Mouse (Mus musculus) megakaryocyte progenitor cell, adult 5-6 weeks (primary cell): ENCODE results near the gene Rbbp7. TPM values are rescaled to one million over a fixed set of nuclear protein-coding genes. Genes with fewer than 3 reads are reported as not detected.

Experiments used
- ATAC-seq: replicated peaks from 2 replicates; pipeline ENCODE4 v1.8.0; 2016; ENCODE audit warnings: mild to moderate bottlenecking, moderate TSS enrichment, inconsistent platforms; ENCODE audit not compliant: poor library complexity
- total RNA-seq, 2 experiments: library from RNA; stranded (forward) in 1 of 2; stranded (reverse) in 1 of 2; fragments of 157-497, 149-512 nt in 1 of 2; fragments of 200-1000 nt in 1 of 2; gene quantifications; 2 replicates each; pipeline versions ENCODE4 v1.2.3 to v1.2.4; 2015 to 2017

The Rbbp7 gene
- total RNA-seq, 2 experiments from 2014 or later, result 267 to 385 TPM

- peak; percentile 84 for ATAC-seq
These were observed 40.2 kb downstream of the Rbbp7 start for GRCm38 (mm10) chrX:162800371-162800770.

GRCm38 (mm10) chrX:162828016-162828415, 67.8 kb downstream of the Rbbp7 start:
- peak; percentile 18; the same call in 1 of the 2 replicates for ATAC-seq

Other genes starting within 250 kb of the Rbbp7 start
- gene Reps2, start 116.8 kb upstream of the Rbbp7 start, total RNA-seq (2015), result 2.0 and 2.5 TPM in 2 replicates
- 0.71 and 1.3 TPM in 2 replicates for gene Reps2, start 116.8 kb upstream of the Rbbp7 start, total RNA-seq (2017)
- gene Txlng, start 69.1 kb downstream of the Rbbp7 start, total RNA-seq (2015), result 23.1 and 30.1 TPM in 2 replicates
- gene Txlng, start 69.1 kb downstream of the Rbbp7 start, total RNA-seq (2017), result 35.8 and 51.6 TPM in 2 replicates
- 24.1 and 28.3 TPM in 2 replicates for gene Syap1, start 128.0 kb downstream of the Rbbp7 start, total RNA-seq (2015)
- 40.3 and 45.7 TPM in 2 replicates for gene Syap1, start 128.0 kb downstream of the Rbbp7 start, total RNA-seq (2017)
- 131 and 148 TPM in 2 replicates for gene Ctps2, start 140.8 kb downstream of the Rbbp7 start, total RNA-seq (2015)
- gene Ctps2, start 140.8 kb downstream of the Rbbp7 start, total RNA-seq (2017), result 65.1 and 65.6 TPM in 2 replicates
- gene S100g, start 204.2 kb downstream of the Rbbp7 start, total RNA-seq (2015), result not detected in 2 replicates
- gene S100g, start 204.2 kb downstream of the Rbbp7 start, total RNA-seq (2017), result not detected in 2 replicates